Mouse (Mus musculus) thymus, adult 2 months (tissue): ENCODE measurements around the gene Dner.

ENCODE experiments used
- CTCF ChIP-seq: fragments of 200-500 bp; IDR thresholded peaks from 2 replicates; pipeline ENCODE4 v1.5.1; 2012; ENCODE audit warnings: mild to moderate bottlenecking, control low read depth, low read length, moderate library complexity, borderline replicate concordance; ENCODE audit not compliant: control insufficient read depth, poor library complexity, insufficient read depth; ENCODE audit errors: extremely low read depth
- POLR2A ChIP-seq: fragments of 200-500 bp; IDR thresholded peaks from 2 replicates; pipeline ENCODE4 v1.6.1; 2012; ENCODE audit warnings: mild to moderate bottlenecking, low read length, control low read depth, moderate library complexity; ENCODE audit not compliant: control insufficient read depth, poor library complexity, insufficient read depth; ENCODE audit errors: extremely low read depth

- TF ChIP-seq POLR2A (no peak), CTCF (no peak)
Measured at GRCm38 (mm10) chr1:84437565-84437964, 258.5 kb downstream of the Dner start.
